Mouse (Mus musculus): ENCODE measurements around the gene Rhbdl1.
"Not testable (repeated sequence)": the region's sequence is repeated elsewhere in the genome, so short reads cannot be mapped to it uniquely, and the experiment has no call there.

The Rhbdl1 gene

GRCm38 (mm10) chr17:25827011-25827410, 10.1 kb downstream of the Rhbdl1 start:
- no peak for DNase-seq (ENCODE audit: low spot score in 2 of 2)

DNA sequence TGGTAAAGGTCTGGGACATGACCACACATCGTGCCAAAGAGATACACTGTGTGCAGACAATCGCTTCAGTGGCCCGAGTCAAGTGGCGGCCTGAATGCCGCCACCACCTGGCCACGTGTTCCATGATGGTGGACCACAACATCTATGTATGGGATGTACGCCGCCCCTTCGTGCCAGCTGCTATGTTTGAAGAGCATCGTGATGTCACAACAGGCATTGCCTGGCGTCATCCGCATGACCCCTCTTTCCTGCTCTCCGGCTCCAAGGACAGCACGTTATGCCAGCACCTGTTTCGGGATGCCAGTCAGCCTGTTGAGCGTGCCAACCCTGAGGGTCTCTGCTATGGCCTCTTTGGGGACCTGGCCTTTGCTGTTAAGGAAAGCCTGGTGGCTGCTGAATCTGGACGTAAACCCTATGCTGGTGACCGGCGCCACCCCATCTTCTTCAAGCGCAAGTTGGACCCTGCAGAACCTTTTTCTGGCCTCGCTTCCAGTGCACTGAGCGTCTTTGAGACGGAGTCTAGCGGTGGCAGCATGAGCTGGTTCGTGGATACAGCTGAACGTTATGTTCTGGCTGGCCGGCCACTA, 11.0 kb downstream of the Rhbdl1 start:
- DNase-seq (ENCODE audit: low spot score in 2 of 2), result no peak

DNA sequence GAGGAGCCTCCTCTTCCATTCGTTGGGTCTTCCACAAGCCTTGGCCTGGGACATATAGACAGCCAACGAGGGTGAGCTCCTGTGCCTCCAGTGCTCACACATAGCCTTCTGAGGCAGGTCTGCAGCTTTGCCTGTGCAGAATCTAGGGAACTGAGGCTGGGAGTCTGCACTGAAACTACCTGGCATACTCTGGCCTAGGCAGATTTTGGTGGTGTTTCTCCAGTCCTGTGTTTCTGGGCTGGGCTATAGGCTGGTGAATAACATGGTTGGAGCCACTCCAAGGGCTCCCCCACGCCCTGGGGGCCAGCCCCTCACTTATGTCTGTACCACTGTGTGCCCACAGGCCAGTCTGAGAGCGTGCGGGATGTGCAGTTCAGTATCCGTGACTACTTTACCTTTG, 11.8 kb downstream of the Rhbdl1 start:
- no peak for DNase-seq (ENCODE audit: low spot score in 2 of 2)

GRCm38 (mm10) chr17:25824362-25825142, 12.5 kb downstream of the Rhbdl1 start:
- DNase-seq (ENCODE audit: low spot score in 2 of 2), result no peak

GRCm38 (mm10) chr17:25823452-25823851, 13.6 kb downstream of the Rhbdl1 start, which contains the start of gene Wdr24:
Gene Wdr24 (plus strand): TSS chr17:25823627.
- DNase-seq (ENCODE audit: low spot score in 2 of 2), result peak; percentile 75 to 84

GRCm38 (mm10) chr17:25818851-25819780, 18.0 kb downstream of the Rhbdl1 start:
- DNase-seq (ENCODE audit: low spot score in 2 of 2), result no peak

- no peak for DNase-seq (ENCODE audit: low spot score in 2 of 2)
Observed at GRCm38 (mm10) chr17:25817662-25818061, 19.4 kb downstream of the Rhbdl1 start.

- peak; percentile 61 to 62 for DNase-seq (ENCODE audit: low spot score in 2 of 2)
Observed at GRCm38 (mm10) chr17:25813471-25813870, 23.6 kb downstream of the Rhbdl1 start.

DNA sequence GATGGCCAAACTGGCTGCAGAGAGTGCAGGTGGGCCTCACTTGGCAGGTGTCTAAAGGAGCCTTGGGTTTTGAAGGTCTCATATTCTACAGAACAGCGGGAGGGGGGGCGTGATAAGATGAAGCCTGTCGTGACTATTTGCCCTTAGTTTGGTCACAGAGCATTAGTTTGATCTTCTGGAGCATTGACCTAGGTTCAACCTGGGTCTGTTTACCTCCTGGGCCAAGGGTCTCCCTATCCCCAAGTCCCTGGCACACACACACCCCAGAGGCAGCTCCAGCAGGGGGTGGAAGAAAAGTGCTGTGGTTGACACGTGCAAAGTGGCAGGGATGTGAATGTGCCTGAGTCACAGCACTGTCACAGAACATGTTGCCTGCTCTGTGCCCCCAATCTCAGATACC, 26.2 kb downstream of the Rhbdl1 start:
- DNase-seq (ENCODE audit: low spot score in 2 of 2), result no peak

DNA sequence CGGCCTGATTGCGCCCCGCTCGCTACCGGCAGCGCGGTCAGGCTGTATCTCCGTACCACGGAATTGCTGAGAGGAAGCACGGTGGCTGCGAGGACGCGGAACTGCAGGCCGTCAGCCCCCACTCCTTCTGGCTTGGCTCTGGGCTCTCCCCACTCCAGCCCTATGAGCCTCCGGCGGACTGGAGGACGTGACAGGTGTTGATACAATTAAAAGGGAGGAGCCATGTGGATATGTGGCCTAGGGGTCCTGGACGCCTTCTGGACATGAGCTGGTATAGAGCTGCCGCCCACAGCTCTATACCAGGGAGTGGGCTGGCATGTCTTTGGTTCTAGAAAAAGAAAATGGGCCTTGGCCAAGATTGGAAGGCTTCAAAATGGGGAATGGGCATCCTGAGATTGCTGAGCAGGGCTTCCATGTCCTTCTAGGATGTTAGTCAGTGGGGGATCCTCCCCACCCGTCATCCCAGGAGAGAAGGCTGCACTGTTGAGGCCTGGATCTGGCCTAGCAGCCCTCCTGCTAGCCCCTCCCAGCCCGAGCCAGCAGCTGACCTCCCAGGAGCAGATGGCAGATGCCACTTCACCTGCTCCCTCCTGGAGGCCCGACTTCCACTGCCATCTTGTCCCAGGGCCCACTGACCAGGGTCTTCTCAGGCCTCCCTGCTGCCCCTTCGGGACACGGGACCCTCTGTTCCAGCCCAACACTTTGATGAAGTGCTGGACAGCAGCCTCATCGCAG, 27.3 kb downstream of the Rhbdl1 start:
- DNase-seq (ENCODE audit: low spot score in 2 of 2), result no peak

DNA sequence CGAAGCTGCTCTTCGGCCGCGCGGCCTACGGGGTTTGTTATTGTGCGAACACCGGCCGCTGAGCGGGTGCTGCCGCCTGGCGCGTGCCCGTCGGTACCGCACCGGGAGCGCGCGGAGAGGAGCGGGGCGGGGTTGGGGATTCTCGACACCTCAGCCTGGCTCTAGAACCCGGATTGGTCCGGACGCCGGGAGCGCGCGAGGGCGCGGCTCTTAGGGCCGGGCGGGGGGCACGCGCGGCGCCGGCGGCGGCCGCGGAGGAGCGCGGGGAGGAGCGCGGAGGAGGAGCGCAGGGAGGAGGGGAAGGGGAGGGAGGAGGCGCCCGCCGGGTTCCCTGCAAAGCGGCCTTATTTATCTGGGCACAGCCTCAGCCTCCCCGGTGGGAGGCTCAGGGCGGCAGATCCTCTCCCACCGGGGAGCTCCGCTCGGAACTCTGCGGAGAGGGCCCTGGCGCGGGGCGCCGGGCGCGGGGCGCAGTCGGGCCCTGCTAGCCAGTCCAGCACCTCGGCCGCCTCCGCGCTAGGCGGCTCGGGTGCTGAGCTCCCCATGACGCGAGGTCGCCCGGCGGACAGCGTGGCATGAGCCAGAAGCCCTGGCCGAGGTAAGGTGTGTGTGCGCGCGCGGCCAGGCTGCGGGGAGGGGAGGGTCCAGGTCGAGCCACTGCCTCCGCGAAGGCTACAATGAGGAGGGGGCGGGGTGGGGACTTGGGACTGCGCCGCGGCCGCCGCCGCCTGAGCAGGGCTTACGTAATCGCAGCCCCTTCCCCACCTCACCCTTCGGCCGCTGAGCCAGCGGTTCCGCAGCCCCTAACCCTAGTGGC, 28.1 kb downstream of the Rhbdl1 start, which contains the start of gene Fbxl16:
Gene Fbxl16 (plus strand): TSS at position 297 of the 817 bp plus-strand sequence.
- no peak for DNase-seq (ENCODE audit: low spot score in 2 of 2)

DNA sequence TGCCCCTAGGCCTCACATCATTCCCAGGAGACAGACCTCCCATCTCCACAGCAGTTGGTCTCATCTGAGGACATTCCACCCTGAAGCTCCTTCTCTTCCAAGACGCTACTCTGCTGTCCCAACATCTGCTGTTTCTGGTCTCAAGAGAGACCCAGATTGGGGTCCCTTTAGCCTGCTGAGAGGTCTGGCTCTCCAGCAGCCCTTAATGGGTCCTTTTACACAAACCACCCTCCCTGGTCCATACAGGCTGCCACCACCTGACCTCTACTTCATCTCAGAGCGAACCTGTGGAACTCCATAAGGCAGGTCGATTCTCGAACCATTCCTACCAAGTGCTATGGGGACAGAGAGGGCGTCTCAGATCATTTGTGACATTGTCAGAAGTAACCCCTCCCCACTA, 29.1 kb downstream of the Rhbdl1 start:
- DNase-seq (ENCODE audit: low spot score in 2 of 2), result no peak

DNA sequence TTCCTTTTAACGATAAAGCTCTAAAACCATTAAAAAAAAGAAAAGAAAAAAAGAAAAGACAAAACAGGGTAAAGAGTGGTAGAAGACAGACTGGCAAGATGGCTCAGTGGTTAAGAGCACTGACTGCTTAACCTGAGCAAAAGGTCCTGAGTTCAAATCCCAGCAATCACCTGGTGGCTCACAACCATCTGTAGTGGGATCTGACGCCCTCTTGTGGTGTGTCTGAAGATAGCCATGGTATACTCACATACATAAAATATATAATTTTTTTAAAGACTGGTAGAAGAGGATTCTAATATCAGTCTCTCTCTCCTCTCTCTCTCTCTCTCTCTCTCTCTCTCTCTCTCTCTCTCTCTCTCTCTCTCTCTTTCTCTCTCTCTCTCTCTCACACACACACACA, 29.6 kb downstream of the Rhbdl1 start:
- DNase-seq (ENCODE audit: low spot score in 2 of 2), result not testable (repeated sequence)

- DNase-seq (ENCODE audit: low spot score in 2 of 2), result no peak
Observed at GRCm38 (mm10) chr17:25806507-25806906, 30.6 kb downstream of the Rhbdl1 start.

DNA sequence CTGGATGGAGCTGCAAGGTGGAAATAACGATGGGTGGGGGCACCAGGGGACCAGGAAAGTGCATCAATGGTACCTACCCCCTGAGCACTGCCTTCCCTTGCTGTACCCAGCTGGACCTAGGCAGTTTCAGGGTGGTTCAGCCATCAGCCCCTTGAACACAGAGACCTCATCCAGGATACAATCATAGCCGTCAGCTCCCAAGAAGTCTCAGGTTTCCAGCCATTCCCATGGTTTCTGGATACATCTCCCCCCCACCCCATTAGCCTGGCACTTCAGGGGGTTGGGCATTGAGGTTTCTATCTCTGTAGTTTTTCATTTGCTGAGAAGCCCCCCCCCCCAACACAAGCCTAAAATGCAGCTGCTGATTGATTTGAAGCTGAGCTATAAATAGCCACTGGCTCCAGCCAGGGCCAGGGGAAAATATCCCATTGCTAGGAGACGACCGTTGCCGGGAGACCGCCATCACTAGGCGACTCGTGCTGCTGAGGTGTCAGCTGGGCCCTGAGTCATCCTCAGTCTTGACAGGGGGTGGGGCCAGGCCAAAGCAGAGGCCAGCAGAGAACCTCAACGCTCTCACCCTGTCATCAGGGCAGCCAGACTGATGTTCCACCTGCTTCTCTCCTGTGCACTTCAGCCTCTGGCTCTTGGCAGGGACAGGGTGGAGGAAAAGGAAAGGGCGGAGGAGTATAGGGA, 34.1 kb downstream of the Rhbdl1 start:
- no peak for DNase-seq (ENCODE audit: low spot score in 2 of 2)

DNA sequence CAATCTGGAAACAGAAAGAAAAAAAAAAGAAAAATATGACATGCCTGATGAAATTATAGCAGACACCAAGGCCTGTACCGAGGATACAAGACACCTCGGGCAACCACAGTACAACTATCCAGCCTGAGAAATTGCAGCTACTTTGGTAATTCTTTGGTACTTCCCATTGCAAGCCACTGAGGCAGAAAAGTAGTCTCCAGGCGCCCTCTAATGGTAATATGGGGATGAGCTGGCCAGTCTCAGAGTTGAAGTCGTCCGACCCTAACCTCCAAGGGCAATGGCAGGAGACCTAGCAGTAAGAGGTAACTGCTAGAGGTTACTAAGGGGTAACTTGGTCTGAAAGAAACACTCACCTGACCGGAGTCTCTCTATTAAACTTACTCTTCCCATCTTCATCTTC, 36.1 kb downstream of the Rhbdl1 start:
- DNase-seq (ENCODE audit: low spot score in 2 of 2), result peak; percentile 68 to 71

DNA sequence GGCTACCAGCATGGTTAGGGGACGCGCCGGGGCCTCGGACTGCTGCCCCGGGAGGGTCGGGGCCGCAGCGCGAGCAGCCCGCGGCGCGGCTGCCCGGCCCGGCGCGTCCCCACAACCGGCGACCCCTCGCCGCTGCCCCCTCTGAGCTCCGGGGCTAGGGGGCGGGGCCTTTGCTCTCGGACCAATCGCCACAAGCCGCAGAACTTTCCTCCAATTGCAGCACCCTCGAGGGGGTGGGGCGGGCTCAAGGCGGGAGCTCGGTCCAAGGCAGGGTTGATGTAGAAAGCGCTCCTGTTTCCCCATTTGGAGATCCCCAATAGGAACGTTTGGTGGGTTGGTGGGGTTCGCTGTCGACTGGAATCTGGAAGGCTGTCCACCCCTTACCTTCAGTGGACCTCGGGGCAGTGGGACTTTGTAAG, 40.1 kb downstream of the Rhbdl1 start, which contains the start of gene Metrn:
Gene Metrn (minus strand): TSS at position 186 of the 419 bp plus-strand sequence.
- DNase-seq (ENCODE audit: low spot score in 2 of 2), result peak; percentile 84 to 85

DNA sequence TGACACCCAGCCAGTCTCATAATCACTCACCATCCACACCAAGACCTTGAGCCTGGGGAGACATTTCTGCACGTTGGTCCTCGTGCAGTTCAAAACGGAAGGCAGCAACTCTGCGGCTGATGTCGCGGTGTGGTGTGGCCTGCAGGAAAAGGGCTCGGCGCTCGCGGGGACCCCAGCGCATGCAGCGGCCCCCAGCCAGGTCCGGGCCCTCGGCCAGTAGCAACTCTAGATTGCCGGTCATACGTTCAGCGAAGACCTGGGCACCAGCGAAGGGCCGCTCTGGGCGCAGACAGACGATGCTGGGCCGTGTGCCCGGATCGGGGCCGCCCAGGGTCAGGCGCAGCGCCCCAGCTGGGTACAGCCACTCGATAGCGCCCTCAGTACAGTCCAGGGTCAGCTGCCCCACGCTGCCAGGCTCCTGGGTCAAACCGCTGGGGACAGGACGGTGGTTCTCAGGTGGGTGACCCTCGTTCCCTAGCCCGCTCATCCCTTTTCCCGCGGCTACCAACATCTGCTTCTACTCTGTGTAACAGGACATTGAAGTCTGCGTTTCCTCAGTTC, 40.8 kb downstream of the Rhbdl1 start:
- no peak for DNase-seq (ENCODE audit: low spot score in 2 of 2)

- no peak for DNase-seq (ENCODE audit: low spot score in 2 of 2)
Observed at GRCm38 (mm10) chr17:25795609-25796092, 41.4 kb downstream of the Rhbdl1 start, which contains the start of gene AC134908.4. Gene AC134908.4 (minus strand): TSS chr17:25795659.
